Mouse (Mus musculus) natural killer cell, adult 2 months (primary cell): ENCODE results near the gene Mcee.

ENCODE experiments used
- DNase-seq, 2 experiments: peaks; one replicate each; pipeline ENCODE4 v3.0.0; 2022; ENCODE audit warnings: low spot score in 2 of 2

Mcee gene

GRCm38 (mm10) chr7:64392122-64392818 lies at the start of gene Mcee, which contains the start of gene Mphosph10:
Gene Mcee (plus strand): TSS chr7:64392607.
Gene Mphosph10 (minus strand): TSS chr7:64392268.
- DNase-seq = peak; percentile 99

- DNase-seq = no peak
These were observed 44.6 kb upstream of the Mcee start for GRCm38 (mm10) chr7:64347813-64348212.

- DNase-seq = no peak
These were observed 43.1 kb upstream of the Mcee start for GRCm38 (mm10) chr7:64349147-64349861.

- DNase-seq = no peak
These were observed 41.3 kb upstream of the Mcee start for GRCm38 (mm10) chr7:64351087-64351486.

GRCm38 (mm10) chr7:64354206-64354605 lies 38.2 kb upstream of the Mcee start:
- DNase-seq = no peak

GRCm38 (mm10) chr7:64356661-64357060 lies 35.7 kb upstream of the Mcee start:
- no peak for DNase-seq

- DNase-seq = no peak
These were observed 35.0 kb upstream of the Mcee start for GRCm38 (mm10) chr7:64357405-64357804.

- no peak for DNase-seq
These were observed 33.7 kb upstream of the Mcee start for GRCm38 (mm10) chr7:64358666-64359065.

- DNase-seq = no peak
These were observed 32.3 kb upstream of the Mcee start for GRCm38 (mm10) chr7:64359943-64360585.

GRCm38 (mm10) chr7:64360586-64360945 lies 31.8 kb upstream of the Mcee start:
- DNase-seq = no peak

GRCm38 (mm10) chr7:64365863-64366262 lies 26.5 kb upstream of the Mcee start:
- no peak for DNase-seq

- DNase-seq = no peak
These were observed 22.6 kb upstream of the Mcee start for GRCm38 (mm10) chr7:64369841-64370240.

GRCm38 (mm10) chr7:64371940-64372878 lies 20.2 kb upstream of the Mcee start:
- no peak for DNase-seq

GRCm38 (mm10) chr7:64373147-64373829 lies 19.1 kb upstream of the Mcee start:
- DNase-seq = peak; percentile 9 to 13

- DNase-seq = peak; percentile 81 to 88
These were observed 18.4 kb upstream of the Mcee start, which contains the start of gene Fan1 for GRCm38 (mm10) chr7:64373830-64374562. Gene Fan1 (minus strand): TSS chr7:64374095.

- DNase-seq = no peak
These were observed 928 bp upstream of the Mcee start for GRCm38 (mm10) chr7:64391479-64391878.

- no peak for DNase-seq
These were observed 378 bp downstream of the Mcee start for GRCm38 (mm10) chr7:64392819-64393151.

- no peak for DNase-seq
These were observed 8.3 kb downstream of the Mcee start for GRCm38 (mm10) chr7:64400725-64401124.

GRCm38 (mm10) chr7:64402452-64402851 lies 10.0 kb downstream of the Mcee start:
- DNase-seq = no peak

GRCm38 (mm10) chr7:64403989-64404388 lies 11.6 kb downstream of the Mcee start:
- DNase-seq = no peak
